Mouse (Mus musculus) layer of hippocampus, adult 8-10 months (tissue): ENCODE data around the gene Fam219a. TPM values are rescaled to one million over a fixed set of nuclear protein-coding genes. Genes with fewer than 3 reads are reported as not detected.
A peak's percentile ranks its signal among the peaks of the same experiment; 100 is the strongest.

Source experiments
- DNase-seq, 2 experiments: peaks; one replicate each; pipeline ENCODE4 v3.0.0; 2022; ENCODE audit warnings: low spot score in 2 of 2
- total RNA-seq, 4 experiments: library from RNA; stranded (reverse); gene quantifications; 2 replicates each; pipeline ENCODE4 v1.2.4; 2022

The Fam219a gene
- total RNA-seq: 100 to 1,000 TPM; 152 to 178 (median 165) TPM

DNA sequence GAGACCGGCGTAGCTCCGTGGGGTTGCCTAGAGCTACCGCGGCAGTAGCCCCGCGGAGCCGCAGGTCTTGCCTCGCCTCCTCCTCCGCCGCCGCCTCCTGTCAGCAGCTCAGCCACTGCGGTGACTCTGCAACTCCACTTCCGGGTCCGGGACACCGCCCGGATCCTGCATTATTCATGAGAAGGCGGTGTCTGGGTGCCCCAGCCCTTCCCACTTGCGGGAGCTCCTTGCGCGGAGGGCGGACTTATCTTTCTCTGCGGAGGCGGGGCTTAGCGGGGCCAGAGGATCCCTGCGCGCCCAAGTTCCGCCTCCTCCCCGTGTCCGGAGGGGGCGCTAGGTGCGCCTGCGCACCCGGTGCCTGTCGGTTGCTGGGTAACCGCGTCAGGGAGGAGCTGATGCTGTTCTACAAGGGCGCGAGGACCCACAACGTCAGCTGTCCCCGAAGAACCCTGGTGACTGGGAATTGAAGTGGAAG, at the start of gene Fam219a, which contains the start of gene Dnaic1:
Gene Fam219a, minus strand, starts transcription at position 128 of the 475 bp plus-strand sequence.
Gene Dnaic1, plus strand, starts transcription at position 365 of the 475 bp plus-strand sequence.
- peak; percentile 98 to 99 for DNase-seq

DNA sequence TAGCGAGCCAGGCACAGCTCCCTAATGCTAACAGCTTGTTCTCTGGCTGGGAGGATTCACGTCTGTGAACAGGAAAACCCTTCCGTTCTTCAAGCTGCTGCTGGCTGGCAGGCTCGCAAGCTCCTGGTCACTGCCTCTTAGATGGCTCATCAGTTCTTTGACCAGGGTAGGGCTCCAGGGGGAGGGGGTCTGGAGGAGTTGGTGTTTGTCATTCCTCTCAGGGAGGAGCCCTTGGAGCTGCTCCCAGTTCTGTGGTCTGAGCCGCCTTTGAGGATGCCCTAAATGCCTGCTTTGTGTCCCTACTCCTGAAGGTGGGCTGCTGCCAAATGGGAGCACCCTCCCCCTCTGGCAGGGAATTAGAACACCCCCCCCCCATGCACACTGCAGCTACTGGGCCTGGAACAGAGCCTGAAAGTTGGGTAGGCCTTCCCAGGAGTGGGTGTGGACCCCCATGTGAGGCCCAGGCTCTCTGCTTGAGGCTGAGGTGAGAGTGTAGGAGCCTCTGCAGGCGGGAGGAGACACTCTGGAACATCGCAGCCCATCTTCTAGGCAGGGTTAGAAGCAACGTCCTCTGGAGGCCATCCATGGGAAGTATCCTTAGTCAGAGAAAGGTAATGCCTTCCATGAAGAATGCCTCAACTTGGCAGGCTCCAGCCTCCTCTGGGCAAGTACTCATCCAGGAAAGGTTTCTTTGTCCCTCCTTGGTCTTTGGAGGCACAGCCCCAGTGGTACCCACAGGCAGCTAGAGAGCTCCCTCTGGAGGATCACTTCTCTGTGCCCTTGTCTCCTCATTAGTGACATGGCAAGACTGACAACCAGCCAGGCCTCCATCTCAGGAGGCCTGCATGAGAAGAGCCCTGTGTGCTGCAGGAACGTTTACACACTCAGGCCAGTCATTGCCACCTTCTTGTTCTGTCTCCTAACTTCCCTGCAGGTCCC, 46.6 kb upstream of the Fam219a start:
- DNase-seq: peak; percentile 87 to 92

DNA sequence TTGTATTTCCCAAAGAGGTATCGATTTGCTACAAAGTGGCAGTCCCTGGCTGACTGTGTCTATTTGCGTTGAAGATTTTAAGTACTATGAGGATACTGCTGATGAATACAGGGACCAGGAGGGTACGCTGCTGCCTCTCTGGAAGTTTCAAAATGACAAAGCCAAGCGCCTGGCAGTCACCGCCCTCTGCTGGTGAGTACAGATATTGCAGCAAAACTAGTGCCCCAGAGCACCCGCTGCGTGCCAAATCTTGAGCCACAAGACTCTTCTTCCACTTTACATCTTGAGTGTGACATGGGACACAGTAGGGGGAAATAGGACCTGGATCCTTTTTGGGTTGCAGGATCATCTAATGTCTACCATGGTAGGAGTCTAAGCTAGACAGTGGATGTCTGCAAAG, 44.8 kb upstream of the Fam219a start:
- peak; percentile 75 to 91 for DNase-seq

DNA sequence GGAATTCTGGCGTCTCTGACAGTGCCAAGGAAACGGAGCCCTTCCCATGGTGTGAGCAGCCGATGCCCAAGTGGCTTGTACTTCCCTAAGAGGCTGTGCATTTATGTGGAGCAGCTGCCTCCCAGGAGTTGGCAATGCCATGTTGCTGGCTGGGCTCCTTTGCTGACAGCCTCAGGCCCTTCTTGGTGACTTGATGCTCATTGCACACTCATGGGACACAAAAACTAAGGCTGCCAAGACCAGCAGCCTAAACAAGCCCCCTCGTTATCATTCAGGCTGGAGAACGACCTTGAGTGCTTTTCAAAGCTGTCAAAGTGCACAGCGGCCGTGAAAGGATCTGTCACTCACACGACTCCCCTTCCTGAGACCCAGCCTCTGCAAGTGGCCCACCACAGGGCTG, 42.8 kb upstream of the Fam219a start:
- DNase-seq: no peak

DNA sequence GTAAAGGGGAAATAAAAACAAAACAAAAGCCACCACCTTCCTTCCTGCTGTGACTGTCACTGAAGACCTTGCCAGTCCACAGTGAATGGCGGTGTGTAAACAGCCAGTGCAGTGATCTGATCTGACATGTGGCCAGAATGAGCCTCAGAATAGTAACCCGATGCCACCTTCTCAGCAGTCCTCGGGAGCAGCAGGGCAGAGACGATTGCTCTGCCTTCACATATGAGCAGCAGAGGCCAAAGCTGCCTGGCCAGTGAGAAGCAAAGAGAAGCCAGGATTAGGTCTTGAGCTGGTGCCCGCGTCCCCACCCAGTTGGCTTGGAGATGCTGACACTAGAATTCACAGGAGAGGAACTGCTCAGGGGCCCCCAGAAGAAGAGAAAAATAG, 41.2 kb upstream of the Fam219a start:
- DNase-seq: no peak

DNA sequence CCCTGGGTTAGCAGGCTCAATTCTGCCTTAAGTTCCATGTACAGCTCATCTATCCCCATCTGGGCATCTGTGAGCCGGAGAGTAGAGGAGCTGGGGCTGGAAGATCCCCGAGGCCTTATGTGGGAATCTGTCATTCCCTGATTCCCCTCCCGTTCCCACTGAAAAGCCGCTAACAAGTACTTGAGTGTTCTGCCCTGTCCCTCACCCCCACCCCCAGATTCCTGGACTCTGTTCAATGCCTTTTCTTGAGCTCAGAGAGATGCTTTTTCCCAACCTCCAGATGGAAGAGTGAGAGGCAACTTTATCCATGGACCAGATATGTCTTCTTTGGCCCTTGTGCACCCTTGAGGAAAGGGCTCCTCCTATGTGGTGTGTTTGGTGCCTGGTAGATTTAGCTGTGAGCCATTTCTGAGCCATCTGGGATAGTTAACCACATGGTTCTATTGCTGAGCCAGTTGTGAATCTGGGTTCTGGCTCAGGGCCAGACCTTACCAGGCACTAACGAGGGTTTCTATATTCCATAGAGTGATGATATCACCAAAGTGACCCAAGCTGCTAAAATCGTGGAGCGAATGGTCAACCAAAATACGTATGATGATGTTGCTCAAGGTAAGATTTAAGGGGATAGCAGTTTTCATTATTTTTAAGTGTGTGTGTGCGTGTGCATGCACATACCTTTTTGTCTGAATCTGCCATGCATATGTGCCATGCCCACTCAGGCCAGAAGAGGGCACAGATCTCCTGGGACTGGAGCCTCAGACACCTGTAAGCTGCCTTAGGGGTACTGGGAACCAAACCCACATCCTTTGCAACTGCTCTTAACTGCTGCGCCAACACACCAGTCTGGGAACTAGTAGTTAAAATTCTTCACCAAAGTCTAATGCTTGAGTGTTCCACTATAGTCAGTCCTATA, 40.6 kb upstream of the Fam219a start:
- DNase-seq: peak in 1 of 2 experiments; percentile 32

DNA sequence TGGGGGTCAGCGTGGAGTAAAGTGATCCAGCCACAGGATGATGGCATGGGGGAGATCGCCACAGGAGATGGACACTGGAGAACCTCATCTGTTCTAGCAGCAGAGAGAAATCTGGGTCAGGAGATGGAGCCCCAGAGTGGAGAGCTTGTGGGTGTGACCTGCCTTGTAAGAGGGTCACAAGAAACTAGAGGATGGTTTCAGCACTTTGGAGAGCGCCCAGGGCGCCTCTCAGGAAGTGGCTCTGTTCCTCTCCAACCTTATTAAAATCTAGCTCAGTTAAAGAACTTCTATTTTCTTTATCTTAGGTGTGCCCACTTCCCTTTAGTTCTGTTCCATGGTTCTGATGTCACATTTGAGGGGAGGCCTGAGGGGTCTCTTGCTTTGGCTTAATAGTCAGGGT, 37.4 kb upstream of the Fam219a start:
- DNase-seq: no peak

DNA sequence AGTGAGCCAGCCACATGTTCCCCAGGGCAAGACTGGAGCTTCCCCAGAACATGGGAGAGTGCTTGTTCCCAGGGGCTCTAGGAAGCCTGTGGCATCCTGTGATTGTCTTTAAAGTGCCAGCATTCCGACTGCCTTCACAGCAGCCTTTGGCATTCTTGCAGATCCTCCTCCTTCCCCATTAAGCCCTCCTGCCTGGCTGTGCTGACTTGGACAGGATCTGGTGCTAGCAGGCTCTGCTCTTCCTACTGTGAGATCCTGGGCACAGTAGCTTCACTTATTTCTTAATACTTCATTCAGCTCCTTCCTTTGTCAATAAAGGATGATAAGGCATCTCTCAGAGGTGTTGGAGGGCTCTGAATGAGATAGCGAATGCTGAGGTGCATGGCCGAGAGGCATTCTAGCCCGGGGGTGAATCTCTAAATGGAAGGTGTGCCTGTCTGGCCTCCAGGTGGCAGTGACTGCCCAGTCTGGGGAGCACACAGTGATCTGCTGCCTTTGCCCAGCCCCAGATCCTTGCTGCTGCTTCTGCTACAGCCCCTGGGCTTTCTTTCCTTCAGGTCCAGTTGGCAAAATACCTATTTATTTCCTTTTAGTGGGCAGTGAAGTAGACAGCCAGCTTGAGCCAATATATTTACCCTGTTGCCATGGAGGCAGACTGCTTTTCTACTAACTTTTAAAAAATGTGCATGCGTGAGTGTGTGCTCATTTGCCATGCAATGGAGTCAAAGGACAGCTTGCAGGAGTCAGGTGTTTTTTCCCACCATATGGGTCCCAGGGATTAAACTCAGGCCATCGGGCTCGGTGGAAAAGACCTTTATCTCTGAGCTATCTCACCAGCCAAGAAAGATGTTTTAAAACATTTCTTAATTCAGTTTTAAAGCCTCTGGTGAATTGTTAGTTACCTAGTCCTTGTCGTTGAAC, 35.4 kb upstream of the Fam219a start:
- DNase-seq: no peak

DNA sequence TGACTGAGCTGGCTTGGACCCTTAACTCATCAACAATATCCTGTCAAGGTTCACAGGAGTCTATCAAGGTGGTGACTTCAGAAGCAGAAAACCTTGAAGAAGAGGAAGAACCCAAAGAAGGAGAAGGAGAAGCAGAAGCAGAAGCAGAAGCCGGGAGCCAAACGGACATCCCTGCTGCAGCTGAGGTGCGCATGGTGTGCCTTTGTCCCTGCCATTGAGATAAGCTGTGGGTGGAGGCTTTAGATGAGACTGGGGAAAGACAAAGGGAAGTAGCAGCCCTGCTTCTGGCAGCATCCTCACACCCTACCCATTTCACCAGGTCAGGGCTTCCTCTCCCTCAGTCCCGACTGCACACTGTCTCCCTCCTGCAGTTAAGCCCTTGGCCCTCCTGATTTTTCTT, 33.5 kb upstream of the Fam219a start:
- DNase-seq: no peak

DNA sequence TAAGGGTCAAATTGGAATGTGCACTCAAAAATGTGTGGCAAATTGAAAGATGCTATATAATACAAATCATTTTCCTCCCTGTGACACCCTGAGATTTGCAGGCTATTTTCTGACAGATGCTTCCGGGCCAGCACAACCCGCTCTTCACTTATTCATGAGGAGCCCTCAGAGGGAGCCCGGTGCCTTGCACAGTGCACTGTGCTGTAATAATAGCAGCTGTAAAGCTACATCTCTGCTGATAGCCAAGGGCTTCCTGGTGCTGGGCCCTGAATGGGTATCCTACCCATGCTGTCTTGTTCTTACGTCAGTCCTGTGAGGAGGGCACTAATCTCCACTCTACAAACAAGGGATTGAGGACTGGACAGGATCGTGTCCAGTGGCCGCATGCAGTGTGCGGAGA, 14.0 kb upstream of the Fam219a start:
- DNase-seq: no peak

DNA sequence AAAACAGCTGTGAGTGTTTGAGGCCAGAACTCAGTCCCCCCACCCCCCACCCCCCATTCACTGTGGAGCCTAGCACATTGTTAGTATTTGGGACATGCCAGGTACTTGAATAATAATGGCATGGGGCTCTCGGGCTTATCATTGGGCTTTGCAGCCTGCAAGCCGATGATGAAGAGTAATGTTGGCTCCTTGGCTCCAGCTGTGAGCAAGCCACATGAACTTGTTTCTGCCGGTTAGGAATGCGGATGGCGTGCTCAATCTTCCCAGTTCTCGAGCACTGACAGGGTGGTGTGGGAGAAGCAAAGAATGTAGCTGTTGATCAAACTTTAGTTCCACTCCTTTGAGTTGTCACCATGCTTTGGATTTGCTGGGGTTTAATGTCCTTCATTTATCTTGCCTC, 6.6 kb upstream of the Fam219a start:
- no peak for DNase-seq

DNA sequence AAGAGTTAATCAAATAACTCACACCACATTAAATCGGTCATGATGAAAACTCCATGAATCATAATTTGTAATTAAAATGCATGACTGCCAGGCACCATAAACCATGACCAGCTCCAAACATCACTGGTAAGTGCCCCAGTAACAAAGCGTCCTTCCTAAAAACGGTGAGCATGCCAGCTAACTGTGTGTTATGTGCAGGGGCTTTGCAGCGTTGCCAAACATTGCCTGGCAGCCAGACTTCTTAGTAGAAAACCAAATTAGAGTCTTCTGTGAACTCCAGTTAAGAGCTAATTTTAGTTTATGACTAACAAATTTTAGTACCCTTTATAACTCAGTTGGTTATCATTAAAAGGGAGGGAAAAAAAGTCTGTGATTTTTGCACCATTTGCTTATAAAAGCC, 4.2 kb upstream of the Fam219a start:
- DNase-seq: no peak

DNA sequence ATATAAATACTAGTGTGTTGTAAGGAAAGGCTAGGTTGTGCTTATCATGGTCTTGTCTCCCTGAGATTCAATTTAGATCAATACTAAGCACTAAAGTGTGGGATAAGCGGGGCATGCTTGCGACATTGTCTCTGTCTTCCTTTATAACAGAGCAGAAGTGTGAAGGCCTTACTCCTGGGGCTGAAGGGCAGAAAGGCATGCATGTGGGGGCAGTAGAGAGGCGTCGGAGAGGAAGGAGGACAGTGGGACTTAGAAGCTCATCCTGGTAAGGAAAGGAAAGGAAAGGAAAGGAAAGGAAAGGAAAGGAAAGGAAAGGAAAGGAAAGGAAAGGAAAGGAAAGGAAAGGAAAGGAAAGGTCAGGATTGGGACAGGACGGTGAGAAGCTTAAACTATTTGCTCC, 2.2 kb upstream of the Fam219a start:
- DNase-seq: no peak

DNA sequence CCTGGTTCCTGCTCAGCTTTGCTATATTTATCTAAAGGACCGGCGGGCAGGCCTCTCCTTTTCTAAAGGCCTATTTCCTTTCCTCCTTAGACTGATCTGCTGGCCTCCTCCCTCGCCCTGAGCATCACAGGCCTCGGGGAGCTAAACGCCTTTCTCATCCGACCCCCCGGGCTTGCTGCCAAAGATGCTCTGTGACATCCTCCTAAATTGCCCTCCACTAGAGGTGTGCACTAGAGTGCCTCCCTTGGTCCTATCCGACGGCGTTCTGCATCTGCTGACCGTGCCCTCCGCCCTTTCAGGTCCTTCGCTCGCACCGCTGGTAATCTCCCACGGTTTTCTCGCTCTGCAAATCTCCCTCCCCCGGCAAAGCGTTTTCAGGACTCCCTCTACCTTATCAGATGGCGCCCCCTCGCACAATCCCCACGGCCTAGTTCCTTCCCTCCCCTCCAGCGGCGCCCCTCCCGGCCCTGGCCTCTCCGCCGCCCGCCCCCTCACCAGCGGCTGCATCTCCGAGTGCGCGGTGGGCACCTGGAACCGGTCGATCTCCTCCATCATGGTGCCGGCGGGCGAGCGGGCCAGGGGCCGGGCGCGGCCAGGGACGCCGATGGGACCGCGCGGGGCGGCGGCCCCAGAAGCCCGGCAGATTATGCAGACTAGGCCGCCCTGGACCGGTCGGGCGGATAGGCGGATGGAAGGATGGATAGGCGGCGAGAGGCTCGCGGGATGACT, 492 bp downstream of the Fam219a start:
- peak in 1 of 2 experiments; percentile 48 for DNase-seq

DNA sequence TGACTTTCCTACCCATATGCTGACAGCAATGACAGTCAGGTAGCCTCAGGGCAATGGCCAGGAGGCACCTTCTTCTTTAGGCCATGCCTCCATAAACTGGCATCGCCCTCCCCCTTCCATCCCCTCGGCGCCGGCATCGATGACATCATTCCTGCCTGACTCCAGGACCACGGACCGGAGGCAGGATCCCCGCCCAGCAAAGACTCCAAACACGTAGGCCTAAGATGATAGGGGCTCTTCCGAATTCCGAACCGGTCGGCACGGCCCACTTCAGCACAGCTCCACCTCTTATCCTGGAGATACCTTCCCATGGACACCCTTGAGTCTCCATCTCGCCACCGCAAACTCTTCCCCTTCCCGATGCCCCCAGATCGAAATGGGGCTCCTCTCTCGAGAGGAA, 1.1 kb downstream of the Fam219a start:
- peak; percentile 48 to 59 for DNase-seq

DNA sequence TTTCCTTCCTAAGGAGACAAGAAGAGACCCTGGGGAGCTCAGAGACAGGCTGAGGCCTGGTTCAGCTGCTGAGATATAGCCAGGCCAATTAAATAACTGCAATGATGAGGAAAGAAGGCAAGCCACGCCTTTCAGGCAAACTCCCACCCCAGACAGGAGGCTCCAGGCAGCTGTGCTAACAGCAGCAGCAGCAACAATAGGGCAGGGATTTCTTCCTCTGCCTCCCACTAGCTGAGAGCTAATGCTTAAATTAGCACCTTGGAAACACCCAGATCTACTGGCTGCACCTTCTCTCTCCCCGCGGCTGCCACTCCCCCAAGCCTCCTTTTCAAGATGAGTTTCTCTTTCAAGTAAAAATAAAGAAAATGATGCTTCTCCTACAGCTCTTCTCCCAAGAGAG, 3.2 kb downstream of the Fam219a start:
- no peak for DNase-seq

DNA sequence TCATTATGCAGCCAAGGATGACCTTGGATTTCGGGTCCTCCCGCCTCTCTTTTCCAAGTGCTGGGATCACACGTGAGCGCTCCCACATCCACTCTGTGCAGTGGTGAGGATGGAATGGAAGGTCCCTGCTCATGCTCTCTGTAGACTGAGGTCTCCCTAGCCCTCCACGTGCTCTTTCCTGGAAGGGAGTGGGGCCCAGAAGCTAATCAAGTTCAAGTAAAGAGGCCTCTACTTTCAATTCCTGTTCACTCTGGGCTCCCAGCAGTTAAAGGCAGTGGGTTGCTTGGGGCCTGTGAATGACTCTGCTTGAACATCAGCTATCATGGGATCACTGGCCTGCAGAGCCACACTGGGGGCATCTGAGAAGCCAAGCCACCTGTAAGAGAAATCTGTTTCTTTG, 6.0 kb downstream of the Fam219a start:
- no peak for DNase-seq

DNA sequence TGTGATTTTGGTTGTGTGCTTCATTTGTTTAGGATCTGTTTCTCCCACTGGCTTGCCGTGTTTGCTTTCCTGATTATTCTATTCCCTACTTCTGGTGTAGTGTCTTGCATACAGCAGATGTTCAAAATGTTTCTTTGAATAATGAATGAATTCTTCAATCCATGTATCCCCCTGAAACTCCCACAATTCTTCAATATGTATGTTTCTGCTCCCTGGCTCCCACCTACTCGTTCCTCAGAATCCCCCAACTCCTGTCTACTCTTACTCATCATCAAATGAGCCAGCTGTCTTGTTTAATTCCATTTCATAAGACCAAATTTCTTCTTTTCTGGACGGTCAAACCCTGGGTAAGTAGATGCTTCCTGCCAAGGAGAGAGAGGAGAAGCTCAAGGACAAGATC, 12.2 kb downstream of the Fam219a start:
- no peak for DNase-seq

DNA sequence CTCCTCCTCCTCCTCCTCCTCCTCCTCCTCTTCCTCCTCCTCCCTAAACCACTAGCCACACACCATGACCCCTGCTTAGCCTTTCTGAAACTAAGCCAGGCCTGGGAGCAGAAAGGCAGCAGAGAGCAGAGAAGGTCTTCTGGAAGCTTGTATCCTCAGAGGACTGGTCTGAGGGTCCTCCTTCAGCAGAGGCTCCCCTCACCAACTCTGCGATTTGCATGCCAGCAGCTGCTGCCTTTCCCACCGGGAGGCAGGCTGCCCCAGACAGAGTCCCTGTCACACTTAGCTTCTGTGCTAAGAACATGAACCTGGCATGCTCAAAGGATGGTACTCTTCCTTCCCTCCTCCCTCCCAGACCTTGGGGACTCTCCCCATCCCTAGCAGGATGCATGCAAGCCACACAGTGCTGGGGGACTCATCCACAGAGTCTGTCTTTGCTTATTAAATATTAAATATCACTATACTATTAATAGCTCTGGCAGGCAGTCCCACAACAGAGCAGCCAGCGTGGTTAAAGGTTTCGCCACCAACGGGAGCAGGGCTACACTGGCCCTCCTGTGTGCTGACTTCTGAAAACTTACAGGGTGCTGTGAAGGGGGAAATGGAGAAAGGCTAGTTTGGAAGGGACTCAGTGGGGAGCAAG, 12.9 kb downstream of the Fam219a start:
- no peak for DNase-seq
